Mouse (Mus musculus) adrenal gland, postnatal 4 days (tissue): Measurements from ENCODE around the gene Plcb4. TPM values are rescaled to one million over a fixed set of nuclear protein-coding genes. Genes with fewer than 3 reads are reported as not detected.

Source experiments
- DNase-seq, 2 experiments: peaks; one replicate each; pipeline ENCODE4 v3.0.0; 2021 to 2022; ENCODE audit warnings: low spot score in 2 of 2, mixed read lengths in 2 of 2
- total RNA-seq, 2 experiments: library from RNA; stranded (reverse); gene quantifications; 2 replicates each; pipeline ENCODE4 v1.2.3; 2021

The Plcb4 gene
- total RNA-seq, 2 experiments from 2014 or later = 55.1 to 60.8 TPM

GRCm38 (mm10) chr2:135848169-135848568 lies 189.4 kb downstream of the Plcb4 start:
- no peak for DNase-seq

- no peak for DNase-seq
Measured at GRCm38 (mm10) chr2:135851964-135852363, 193.2 kb downstream of the Plcb4 start.

- no peak for DNase-seq
Measured at GRCm38 (mm10) chr2:135853085-135853484, 194.3 kb downstream of the Plcb4 start.

DNA sequence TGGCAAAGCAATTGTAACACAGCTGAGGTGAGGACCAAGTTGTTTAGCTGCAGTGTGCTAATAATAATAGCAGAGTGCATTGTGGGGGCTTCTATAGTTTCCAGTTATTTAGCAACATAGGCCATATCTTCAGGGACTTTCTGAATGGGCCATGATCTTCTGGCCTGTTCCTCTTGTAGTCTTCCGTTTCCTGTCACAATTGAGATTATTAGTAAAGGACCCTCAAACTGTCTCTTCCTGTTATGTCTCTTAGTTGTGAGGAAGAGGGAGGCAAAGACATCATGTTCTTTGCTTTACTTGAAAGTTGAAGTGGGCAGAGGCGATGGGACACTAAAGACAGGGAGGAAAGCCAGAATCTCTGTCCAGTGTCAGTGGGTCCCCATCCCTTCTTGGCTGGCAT lies 195.2 kb downstream of the Plcb4 start:
- DNase-seq = no peak

DNA sequence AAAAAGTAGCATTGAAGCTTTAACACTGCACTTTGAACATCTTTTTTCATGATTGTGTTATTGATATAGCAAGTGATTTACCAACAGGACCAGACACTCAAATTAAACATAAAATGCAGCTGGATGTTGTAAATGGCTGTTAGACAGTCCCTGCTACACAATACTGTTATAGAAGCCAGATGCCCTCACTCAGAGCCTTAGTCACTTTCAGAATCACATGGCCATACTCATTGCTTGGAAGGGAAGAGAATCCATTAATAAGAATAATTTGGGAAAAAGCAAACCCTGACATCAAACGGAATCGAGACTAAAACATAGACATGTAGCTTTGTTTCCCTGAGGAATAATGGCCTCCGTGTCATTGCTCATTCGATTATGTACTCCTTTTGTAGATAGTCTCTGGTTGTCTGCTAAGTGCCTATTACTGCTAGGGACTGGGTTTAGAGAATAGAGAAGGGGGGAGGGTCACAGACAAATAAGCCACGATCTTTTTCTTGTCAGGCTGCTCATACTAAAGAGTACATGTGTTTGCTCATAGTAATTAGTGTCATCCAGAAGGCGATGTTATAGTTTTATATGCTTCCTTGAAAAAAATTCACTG lies 197.2 kb downstream of the Plcb4 start:
- DNase-seq = no peak

GRCm38 (mm10) chr2:135856826-135857225 lies 198.0 kb downstream of the Plcb4 start:
- no peak for DNase-seq

GRCm38 (mm10) chr2:135861531-135862488 lies 203.0 kb downstream of the Plcb4 start:
- DNase-seq = no peak

- DNase-seq = no peak
Measured at GRCm38 (mm10) chr2:135862489-135863390, 203.9 kb downstream of the Plcb4 start.

DNA sequence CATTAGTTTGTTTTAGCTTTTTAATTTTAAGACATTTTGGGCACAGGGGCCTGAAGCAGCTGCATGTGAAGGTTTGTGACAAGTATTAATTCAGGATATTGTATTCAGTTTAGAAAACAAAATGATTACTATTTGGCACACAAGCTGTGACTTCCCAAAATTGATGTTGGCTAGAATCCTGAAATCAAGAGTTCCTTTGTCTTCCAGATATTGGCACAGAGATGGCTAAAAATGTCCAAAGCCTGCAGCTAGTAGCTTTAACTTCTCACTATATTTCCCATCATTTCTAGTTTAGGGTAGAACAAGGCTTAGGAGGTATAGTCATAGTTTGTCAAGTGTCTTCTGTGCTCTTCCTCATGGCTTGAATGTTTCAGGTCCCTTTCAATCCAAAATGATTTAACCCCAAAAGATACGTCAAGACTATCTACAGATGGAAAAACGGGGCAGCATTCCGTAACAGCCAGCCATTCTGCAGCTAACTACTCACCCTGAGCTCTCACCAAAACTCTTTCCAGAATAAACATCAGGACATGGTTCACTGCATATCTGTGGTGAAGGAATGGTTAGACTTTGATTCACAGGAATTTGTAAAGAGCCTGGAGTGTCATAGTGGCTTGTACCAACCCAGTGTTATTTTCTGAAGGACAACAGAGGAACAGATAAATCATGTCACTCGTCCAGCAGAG lies 204.7 kb downstream of the Plcb4 start:
- DNase-seq = no peak

DNA sequence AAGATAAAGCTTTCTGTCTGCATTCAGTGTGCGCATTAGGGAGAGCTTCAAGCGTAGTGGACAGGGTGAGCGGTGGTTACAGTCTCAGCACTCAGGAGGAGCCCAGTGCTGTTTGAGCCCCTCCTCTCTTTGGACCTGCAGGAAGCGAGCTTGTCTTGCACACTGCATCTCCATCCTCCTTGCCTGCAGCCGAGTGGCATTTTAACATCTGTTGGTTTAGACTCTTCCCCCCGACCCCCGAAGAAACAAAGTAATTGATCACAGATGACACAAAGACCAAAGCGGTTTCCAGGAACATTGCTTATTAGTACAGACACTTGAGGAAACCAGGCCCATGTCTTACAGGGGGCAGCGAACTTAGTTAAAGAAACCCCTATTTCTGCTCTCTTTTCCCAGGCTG lies 207.6 kb downstream of the Plcb4 start:
- DNase-seq = no peak

DNA sequence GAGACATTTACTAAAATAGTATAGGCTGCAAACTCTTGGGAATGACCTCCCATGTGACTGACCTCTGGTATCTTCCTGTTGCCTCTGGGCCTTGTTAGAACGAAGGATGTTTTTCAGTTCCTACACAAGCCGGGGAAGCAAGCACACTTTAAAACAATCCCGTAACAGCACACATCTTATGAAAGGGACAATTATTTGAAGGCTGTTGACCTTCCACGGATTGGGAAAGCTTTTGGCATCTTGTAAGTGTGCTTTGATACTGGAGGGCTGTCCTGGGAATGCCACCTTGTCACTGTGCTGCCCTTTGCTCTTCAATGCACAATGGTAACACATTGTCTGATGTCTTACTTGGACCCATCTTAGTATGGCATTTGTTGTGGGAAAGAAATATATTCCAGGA lies 208.0 kb downstream of the Plcb4 start:
- no peak for DNase-seq

- no peak for DNase-seq
Measured at GRCm38 (mm10) chr2:135869637-135870036, 210.8 kb downstream of the Plcb4 start.

- no peak for DNase-seq
Measured at GRCm38 (mm10) chr2:135873146-135873545, 214.3 kb downstream of the Plcb4 start.

DNA sequence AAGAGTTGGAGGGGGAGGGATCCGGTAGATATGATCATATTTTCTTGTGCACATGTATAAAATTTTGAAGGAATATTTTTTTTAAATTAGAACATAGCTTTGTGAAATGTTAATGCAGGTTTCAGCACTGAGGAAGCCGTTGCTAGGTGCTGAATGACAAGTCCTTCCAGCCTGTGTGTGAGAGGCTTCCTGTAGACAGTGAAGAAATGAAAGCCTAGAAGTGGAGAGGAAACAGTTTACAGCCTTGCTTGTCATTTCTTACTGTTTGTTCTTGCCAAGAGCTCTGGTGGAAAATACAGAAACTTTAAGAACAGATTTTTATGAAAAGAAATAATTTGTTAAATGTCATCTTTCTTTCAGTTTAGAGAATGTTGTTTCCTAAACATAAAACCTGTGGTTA lies 214.9 kb downstream of the Plcb4 start:
- no peak for DNase-seq

DNA sequence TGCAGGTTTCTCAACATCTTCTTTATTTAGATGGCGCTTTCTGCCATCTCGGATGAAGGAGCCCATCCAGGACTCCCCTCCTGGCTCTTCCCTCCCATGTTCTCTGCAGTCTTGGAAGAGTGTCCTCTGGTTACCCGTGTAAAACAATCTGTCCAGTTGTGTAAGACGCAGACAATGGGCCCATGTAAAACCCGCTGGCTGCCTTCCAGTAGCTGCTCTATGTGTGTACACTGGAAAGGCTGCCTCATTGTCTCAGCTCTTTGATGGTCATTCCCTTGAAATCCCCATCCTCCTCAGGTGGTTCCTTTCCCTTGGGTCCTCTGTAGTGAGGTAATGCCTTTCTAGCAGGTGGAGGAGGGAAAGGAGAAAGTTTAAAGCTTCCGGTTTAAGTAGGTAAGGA lies 216.7 kb downstream of the Plcb4 start:
- DNase-seq = no peak

DNA sequence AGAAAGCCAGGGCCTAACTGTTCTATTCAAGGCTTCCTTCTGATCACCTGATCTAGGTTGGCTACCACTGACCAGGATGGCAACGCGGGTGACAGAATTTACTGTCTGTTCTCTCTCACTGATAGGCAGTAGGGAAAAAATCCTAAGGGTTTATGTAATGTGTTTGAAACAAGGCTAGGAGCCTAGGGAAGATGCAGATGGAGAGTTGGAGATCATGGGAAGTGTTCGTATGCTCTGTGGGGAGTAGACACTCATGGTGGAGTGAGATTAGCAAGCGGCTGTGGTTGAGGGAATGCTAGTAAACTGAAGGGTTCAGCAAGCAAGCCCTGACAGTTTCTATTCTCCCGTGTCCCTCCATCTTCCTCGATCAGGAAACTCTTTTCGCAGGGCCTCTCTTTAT lies 220.5 kb downstream of the Plcb4 start:
- no peak for DNase-seq

GRCm38 (mm10) chr2:135880269-135880760 lies 221.5 kb downstream of the Plcb4 start:
- DNase-seq = no peak

DNA sequence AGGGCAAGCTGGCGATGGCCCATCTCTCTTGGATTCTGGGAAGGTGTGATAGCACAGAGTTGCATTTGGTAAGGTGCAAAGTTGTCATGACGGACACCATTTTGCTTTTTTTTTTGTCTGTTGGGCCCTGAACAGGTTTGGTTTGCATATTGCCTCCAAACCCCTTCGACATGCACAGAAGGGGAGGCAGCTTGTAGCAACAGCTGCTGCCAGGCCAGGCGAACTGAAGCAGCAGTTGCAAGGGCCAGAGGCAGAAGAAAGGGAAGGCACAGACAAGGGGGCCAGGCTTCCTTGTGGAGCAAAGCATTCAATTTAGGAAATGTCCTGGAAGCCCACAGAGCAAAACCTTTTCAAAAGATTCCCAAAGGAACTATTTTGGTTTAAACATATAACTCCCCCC lies 224.5 kb downstream of the Plcb4 start:
- DNase-seq = no peak

DNA sequence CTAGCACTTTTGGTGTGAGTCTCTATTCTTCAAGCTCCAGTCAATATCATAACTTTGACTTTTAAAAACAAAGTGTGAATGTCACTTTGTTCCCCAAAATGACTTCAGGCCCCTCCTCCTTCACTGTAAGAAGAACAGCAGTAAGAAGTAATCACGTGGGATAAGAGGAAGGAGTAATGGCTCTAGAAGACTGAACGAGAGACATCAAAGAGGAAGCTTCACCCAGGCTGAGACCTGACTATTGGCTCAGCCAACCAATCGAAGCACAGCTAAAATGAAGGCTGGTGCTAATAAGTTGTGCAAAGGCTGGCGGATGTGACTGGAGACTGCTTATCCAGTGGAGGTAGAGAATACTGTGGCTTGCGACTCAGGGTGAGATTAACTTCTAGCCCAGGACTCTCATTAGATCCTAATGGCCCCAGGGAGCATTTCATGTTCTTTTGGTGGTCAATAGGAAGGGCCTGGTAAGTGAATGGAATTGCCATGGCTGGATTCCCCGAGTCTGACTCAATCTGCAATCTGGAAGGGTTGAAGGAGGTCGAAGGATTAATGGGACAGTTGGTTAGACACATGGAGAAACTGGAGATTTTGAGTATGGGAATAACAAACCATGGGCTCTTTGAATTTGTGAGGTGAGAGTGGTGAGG lies 225.8 kb downstream of the Plcb4 start:
- no peak for DNase-seq

- DNase-seq = no peak
Measured at GRCm38 (mm10) chr2:135885607-135886006, 226.8 kb downstream of the Plcb4 start.
